Mouse (Mus musculus) heart, postnatal 0 days (tissue): Measurements from ENCODE around the gene Evl.

Source experiments
- CTCF ChIP-seq: IDR thresholded peaks from 2 replicates; pipeline ENCODE4 v1.5.1; 2016; ENCODE audit warnings: antibody characterized with exemption, control low read depth, low read depth
- EP300 ChIP-seq: IDR thresholded peaks from 2 replicates; pipeline ENCODE4 v1.6.1; 2016; ENCODE audit warnings: antibody characterized with exemption, low read depth

- TF ChIP-seq CTCF: no peak
- no peak for TF ChIP-seq EP300
Observed at GRCm38 (mm10) chr12:108673546-108673945, 119.0 kb downstream of the Evl start.
